Mouse (Mus musculus) layer of hippocampus, postnatal 36 days (tissue): Measurements from ENCODE around the gene Mrpl47. TPM values are rescaled to one million over a fixed set of nuclear protein-coding genes. Genes with fewer than 3 reads are reported as not detected.
A peak's percentile ranks its signal among the peaks of the same experiment; 100 is the strongest.
"Not testable (repeated sequence)": the region's sequence is repeated elsewhere in the genome, so short reads cannot be mapped to it uniquely, and the experiment has no call there.

ENCODE experiments used
- DNase-seq, 2 experiments: peaks; one replicate each; pipeline ENCODE4 v3.0.0; 2022
- total RNA-seq, 2 experiments: library from RNA; stranded (reverse); gene quantifications; 2 replicates each; pipeline ENCODE4 v1.2.3; 2021

Mrpl47 gene
- total RNA-seq, 2 experiments from 2014 or later = 19.3 to 20.6 TPM

DNA sequence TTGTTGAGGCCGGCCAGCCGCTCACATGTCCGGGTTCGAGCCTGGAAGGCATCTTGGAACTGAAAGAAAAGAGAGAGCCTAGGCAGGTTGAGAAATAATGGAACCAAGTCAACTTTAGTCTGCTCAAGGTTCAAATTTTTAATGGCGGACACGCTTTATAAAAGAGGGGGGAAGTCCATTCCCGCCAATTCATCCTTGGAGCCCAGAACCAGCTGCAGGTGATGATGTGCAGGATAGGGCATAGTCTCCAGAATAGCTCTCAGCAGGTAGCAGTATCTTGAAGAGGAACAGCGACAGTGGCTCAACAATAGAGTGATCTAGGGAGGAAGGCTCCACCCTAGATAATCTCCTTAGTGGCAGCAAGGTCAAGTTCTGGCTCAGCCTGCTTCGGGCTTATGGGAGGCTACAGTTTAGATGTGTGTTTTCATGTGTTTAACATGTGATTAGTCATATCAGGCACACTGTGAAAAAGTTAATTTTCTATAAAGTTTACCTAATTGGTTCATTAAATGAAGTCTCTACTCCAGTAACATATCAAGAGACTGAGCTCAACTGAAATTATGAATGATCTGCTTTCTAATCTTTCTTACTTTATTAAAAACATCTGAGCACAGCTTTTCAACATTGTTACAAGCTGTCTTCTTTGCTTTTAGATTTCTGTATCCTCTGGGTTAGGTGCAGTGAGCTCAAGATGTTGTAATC lies 31.6 kb downstream of the Mrpl47 start, which contains the start of gene Actl6a:
Gene Actl6a (plus strand): TSS at position 652 of the 702 bp plus-strand sequence.
- not testable (repeated sequence) for DNase-seq

DNA sequence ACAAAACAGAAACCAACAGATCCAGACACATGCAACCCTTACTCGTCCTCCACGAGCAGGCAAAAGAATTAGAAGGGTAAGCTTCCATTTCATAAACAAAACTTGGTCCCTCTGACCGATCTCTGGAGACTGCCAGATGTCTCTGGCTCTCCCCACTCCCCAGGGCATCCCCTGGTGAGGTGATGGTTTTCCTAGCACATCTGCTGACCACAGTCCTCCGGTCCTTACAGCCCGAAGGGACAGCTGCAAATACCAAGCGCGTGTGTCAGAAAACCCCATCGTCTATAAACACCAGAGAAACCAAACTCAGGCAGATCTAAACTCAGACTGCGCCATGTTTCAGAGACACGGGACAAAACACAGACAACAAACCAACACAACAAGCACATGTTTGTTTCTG lies 32.8 kb downstream of the Mrpl47 start:
- not testable (repeated sequence) for DNase-seq

DNA sequence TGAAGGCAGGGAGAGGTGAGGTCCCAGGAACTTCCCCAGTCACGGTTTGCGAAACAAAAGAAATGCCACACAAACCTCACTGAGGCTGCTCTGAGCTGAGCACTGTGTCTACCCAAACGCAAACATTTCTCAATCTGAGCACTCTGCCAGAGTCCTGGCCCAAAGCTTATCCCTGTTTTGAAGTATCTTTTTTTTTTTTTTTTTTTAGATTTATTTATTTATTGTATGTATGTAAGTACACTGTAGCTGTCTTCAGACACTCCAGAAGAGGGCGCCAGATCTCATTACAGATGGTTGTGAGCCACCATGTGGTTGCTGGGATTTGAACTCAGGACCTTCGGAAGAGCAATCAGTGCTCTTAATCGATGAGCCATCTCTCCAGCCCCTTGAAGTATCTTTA lies 33.4 kb downstream of the Mrpl47 start:
- DNase-seq = not testable (repeated sequence)

DNA sequence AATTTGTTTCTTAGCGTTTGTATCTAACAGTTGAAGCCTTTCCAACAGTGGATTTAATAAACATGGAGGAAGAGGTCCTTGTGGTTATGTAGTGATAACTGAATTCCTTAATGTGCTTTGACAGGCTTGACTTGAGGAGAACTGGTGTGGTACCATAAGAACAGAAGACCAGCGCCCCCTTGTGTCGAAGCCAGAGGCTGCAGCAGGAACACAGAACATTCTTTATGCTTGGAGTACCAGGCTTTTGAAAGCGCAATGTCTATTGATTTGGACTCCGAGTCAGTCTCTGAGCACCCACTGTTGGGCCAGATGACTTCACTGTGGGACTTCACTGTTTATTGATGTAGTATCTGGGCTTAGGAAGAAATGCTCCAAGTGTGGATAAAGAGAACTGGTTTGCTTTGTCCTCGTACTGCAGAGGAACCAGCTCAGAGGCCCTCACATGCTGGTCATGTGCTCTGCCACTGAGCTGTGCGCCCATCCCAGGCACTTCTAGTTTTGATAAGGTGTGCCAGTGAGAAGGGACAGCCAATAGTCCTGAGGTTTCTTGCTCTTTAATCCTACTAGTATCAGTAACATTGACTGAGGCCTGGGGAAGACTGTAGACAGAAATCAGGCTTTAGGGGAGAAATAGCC lies 39.1 kb downstream of the Mrpl47 start:
- DNase-seq = peak; percentile 90 to 91

DNA sequence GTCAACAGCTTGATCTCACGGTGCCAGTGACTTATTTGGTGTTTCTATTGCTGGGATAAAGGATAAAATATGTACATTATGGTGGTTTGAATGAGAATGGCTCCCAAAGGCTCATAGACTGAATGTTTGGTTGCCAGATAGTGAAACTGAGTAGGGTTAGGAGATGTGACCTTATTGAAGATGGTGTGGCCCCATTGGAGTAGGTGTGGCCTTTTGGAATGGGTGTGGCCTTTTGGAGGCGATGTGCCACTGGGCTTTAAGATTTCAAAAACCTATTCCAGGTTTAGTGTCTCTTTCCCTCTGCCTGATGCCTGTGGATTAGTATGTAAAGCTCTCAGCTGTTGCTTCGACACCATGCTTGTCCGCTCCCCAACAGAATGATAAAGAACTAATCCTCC lies 41.8 kb downstream of the Mrpl47 start:
- no peak for DNase-seq

DNA sequence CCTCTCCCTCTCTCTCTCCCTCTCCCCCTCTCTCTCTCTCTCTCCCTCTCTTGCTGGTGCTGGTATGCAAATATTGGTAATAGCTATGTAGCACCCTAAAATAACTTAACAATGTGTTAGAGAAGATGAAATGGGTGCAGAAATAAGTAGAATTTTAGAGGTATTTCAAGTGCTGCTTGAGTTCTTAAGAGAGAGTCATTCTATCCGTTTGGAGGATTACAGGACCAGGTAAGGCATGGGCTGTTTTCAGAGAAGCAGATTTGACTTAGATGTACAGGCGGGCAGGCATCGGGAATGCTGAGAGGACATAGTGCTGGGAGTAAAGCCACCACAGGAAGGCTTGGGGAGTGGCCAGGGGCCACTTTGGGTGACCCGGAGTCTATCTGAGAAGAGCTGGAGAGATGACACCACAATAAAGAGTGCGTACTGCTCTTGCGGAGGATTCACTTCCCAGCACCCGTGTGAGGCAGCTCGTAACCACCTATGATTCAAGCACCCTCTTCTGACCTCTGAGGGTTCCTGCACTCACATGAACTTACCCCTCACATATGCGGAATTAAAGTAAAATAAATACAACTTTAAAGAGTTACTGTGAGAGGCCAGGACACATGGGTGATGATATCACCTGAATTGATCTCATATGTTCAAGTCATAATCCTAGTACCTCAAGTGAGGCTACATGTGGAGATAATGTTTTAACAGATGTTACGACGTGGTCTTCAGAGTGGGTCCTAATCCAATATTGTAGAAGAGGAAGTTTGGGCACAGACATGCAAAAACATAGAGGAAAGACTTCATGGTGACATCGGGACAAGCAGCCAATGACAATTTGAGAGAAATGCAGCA lies 42.4 kb downstream of the Mrpl47 start:
- DNase-seq = no peak

DNA sequence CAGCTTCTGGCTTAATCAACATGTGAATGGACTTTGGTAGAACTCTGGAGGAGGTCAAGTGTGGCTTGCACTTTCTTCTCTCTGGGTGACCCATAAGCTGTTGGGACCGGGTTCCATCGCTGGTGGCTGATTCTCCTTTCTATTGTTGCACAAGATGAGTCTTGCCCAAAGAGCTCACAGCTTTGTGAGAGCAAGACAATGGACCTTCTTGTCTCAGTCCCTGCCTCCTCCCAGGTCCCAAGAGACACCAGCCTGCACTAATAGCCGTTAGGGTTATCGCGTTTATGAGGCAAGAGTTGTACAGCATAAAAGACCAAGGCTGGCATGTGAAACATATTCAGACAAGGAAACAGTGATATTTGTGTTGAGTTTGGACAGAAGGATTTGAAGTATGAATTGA lies 43.2 kb downstream of the Mrpl47 start:
- no peak for DNase-seq

DNA sequence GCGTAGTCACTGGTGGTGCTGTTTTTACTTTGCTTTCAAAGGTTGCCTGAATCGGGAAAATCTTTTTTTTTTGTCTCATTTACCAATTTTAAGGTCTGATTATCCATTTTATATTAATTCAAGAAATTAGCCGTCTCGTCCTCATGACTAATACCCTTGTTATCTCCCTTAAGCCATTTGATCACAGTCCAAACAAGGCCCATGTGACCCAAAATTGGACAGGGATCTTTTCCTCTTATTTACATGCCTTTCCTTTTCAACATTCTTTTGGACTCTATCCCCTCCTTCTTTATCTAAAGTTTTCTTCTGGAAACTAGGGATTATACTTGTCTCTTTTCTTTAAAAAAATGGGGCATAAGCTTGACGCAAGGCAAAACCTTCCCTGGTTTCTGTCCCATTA lies 45.6 kb downstream of the Mrpl47 start:
- DNase-seq = no peak

DNA sequence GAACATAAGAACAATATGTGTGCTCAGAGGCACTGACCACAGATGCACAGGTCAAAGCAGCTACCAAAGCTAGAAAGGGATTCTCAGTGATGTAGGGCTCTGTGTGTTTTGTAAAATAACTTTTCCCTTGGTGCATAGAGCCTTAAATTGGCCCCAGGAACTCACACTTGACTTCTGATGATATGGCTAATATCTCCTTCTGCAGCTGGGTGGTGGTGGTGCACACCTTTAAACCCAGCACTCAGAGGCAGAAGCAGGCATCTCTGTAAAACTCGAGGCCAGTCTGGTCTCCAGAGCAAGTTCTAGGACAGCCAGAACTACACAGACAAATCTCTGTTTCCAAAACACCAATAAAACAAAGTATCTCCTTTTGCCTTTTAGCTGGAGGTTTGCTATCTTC lies 46.5 kb downstream of the Mrpl47 start:
- DNase-seq = no peak

DNA sequence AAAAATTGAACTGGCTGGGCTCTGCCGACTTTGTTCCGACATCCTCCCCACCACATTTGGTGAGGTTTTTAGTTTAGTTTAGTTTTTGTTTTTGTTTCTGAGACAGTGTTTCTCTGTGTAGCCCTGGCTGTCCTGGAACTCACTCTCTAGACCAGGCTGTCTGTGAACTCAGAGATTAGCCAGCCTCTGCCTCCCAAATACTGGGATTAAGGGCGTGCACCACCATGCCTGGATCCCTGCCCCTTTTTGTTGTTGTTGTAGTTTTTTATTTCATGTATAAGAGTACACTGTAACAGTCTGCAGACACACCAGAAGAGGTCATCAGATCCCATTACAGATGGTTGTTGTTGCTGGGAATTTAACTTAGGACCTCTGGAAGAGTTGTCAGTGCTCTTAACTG lies 47.4 kb downstream of the Mrpl47 start:
- no peak for DNase-seq

DNA sequence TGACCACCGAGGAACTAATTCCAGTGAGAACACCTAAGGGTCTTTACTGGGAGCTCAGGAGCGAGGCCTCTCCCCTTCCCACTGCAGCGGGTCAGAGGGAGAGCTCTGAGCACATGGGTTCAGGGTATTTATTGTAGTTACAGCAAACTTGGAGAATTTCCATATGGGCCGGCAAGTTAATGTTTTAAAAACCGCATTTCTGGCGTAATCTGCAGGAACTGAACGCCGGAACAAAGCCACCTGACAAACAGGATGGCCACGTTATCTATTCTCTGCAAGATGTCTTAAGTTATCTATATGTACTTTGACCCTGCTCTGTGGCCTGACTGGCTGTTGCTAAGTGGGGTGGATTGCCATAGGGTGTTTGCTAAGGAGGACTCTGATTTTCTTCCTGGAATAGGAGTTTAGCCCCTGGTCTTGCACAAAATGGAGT lies 47.8 kb downstream of the Mrpl47 start:
- DNase-seq = no peak

DNA sequence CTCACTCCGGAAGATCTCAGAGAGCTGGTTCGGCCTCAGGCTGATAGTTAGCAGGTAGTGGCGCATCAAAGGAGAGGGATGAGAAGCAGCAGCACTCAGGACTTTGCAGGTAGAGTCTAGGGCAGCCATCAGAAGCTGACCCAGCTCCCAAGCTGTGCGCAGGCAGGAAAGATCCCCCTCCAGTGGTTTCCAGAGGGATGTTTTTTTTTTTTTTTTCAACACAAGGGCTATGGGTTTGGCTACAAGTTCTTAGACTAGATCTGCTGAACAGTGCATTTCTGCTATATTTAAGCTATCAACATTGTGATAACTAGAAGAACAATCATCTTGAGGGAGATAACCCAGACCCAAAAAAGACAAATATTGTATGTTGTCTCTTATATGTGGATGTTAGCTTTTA lies 50.2 kb downstream of the Mrpl47 start:
- DNase-seq = no peak

DNA sequence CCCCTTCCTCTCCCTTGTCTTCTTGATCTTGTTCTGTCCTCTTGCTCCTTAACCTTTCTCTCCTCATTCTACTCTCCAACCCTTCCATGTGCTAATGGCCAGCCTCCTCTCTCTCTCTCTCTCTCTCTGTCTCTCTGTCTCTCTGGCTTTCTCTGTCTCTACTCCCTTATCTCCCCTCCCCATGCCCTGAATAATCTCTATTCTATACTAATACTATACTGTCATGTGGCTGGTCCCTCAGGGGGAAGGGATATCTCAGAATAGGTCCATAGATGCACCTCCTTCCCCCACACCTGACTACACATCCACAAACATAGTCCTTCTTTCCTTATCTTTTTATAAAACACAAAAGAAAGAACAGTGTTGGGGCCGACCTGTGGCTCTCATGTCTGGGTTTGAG lies 50.9 kb downstream of the Mrpl47 start:
- no peak for DNase-seq

DNA sequence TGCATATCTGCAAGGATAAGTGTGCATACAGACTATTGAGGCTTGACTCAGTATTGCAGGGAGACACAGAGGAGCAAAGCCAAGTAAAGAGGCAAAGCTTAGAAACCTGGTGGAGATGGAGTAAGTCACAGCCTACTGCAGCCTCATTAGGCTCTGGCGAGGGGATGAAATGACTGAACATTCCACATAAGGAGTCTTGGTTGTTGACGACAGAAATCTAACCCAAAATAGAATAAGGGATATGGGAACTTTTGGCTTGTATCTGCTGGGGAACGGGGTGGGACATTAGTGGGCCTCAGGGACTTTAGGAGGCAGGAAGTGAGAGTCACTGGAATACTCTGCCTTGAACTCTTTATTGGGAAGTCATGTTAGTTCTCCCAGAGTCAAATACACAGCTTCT lies 52.8 kb downstream of the Mrpl47 start:
- DNase-seq = no peak

DNA sequence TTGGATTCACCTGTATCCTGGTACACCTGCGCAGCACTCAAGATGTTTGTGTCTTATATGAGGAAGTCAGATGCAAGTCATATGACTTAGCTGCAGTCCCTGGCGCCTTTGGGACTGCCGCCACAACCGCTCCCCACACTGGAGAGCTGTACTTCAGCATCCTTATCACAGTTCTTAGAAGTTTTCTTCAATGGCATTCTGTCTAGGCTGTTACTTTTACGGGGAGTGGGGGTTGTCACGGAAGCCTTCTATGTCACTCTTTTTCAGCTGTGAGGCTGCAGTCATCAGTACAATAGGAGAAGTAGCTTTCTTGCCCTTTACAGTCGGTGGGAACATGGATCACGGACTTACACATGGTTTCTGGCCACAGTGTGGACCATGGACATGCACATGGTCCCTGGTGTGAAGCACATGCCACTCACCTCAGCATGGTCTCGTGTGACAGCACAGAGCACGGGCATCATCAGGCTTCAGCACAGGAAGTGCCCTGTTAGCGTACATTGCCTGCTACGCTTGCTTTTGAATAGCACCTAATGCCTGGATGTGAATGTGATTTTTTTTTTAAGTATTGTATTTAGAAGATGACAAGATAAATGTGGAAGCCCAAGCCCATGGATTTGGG lies 54.4 kb downstream of the Mrpl47 start:
- no peak for DNase-seq

DNA sequence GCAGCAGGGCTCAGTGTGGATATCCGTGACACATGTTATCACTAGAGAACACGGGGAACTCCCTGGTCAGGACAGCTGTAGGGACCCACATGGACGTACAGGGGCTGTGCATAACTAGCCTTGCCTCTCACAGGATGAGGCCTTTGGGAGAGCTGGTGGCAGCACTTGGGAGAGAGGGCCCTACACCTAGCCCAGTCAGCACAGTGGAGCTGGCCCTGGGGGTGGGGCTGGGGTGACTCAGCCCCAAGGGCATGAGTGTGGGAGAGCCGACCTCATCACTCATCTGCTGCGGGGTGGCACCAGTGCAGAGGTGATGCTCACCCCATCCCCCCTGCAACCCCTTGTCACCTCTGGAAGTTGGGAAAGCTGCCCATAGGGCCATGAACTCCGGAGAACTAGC lies 61.0 kb downstream of the Mrpl47 start:
- no peak for DNase-seq

Other genes starting within 250 kb of the Mrpl47 start
- gene Kcnmb3, start 245.4 kb downstream of the Mrpl47 start, total RNA-seq = under 1 TPM; 0.43 to 0.92 TPM
- gene Zfp639, start 227.3 kb downstream of the Mrpl47 start, total RNA-seq = 10 to 100 TPM; 36.4 to 42.9 TPM
- gene Mfn1, start 208.1 kb downstream of the Mrpl47 start, total RNA-seq = 10 to 100 TPM; 85.1 to 98.9 TPM
- gene Gnb4, start 121.0 kb downstream of the Mrpl47 start, total RNA-seq = 10 to 100 TPM; 19.2 to 20.4 TPM
- gene Actl6a, start 31.3 kb downstream of the Mrpl47 start, total RNA-seq = 10 to 100 TPM; 18.0 to 21.4 TPM
- 100 to 1,000 TPM; 193 to 207 TPM for gene Ndufb5, start 615 bp downstream of the Mrpl47 start, total RNA-seq
- gene Usp13, start 79.9 kb upstream of the Mrpl47 start, total RNA-seq = 10 to 100 TPM; 17.7 to 21.3 TPM